Mouse (Mus musculus) lung, postnatal 0 days (tissue): ENCODE measurements at regions not wholly inside any gene's neighbourhood (a gene's known extent, or its start where the extent isn't known, plus 50 kb on each side); places are given as distances from the start of the nearest gene placed in this dataset.

ENCODE experiments used
- ATAC-seq: fragments of 200-750 bp; cut with Nextera tagmentation; 2 replicates; pipeline ENCODE4 v1.8.0; 2017; ENCODE audit warnings: moderate library complexity
- DNase-seq: peaks from one replicate; pipeline ENCODE4 v3.0.0-alpha.2; 2016; ENCODE audit warnings: low spot score
- H3K27ac ChIP-seq: fragments of 300-500 bp; sonication (generic); 2 replicates; pipeline ENCODE4 v1.5.1; 2014; ENCODE audit warnings: antibody characterized with exemption, mild to moderate bottlenecking, low read length, mixed read lengths
- H3K27me3 ChIP-seq: fragments of 300-500 bp; sonication (generic); replicated peaks from 2 replicates; pipeline ENCODE4 v1.6.1; 2014; ENCODE audit warnings: low read length, mixed read lengths; ENCODE audit not compliant: insufficient read depth
- H3K36me3 ChIP-seq: fragments of 300-500 bp; sonication (generic); 2 replicates; pipeline ENCODE4 v1.6.1; 2014; ENCODE audit warnings: low read length, mixed read lengths; ENCODE audit not compliant: insufficient read depth
- H3K4me1 ChIP-seq: fragments of 300-500 bp; sonication (generic); 2 replicates; pipeline ENCODE4 v1.6.1; 2014; ENCODE audit warnings: antibody characterized with exemption, low read depth, low read length, mixed read lengths; ENCODE audit not compliant: insufficient read depth
- H3K4me2 ChIP-seq: fragments of 300-500 bp; sonication (generic); replicated peaks from 2 replicates; pipeline ENCODE4 v1.6.1; 2014; ENCODE audit warnings: low read depth, mild to moderate bottlenecking, low read length, moderate library complexity, mixed read lengths
- H3K4me3 ChIP-seq: fragments of 300-500 bp; sonication (generic); 2 replicates; pipeline ENCODE4 v1.5.1; 2014; ENCODE audit warnings: low read depth, low read length
- H3K9ac ChIP-seq: fragments of 300-500 bp; sonication (generic); replicated peaks from 2 replicates; pipeline ENCODE4 v1.6.1; 2014; ENCODE audit warnings: low read depth, mild to moderate bottlenecking
- H3K9me3 ChIP-seq: fragments of 300-500 bp; sonication (generic); 2 replicates; pipeline ENCODE4 v1.6.1; 2016; ENCODE audit warnings: low read length, mixed read lengths
- CTCF ChIP-seq: IDR thresholded peaks from 2 replicates; pipeline ENCODE4 v1.5.1; 2016; ENCODE audit warnings: antibody characterized with exemption, mild to moderate bottlenecking
- EP300 ChIP-seq: IDR thresholded peaks from 2 replicates; pipeline ENCODE4 v1.6.1; 2016; ENCODE audit warnings: antibody characterized with exemption, mild to moderate bottlenecking, control low read depth
- WGBS: fragments of 180-500 bp; shearing (Covaris S2); extraction: QIAGEN DNeasy Blood & Tissue Kit; methylation state at CpG from one replicate; pipeline ENCODE4 v1.1.7; 2014; 5-methylcytosine and 5-hydroxymethylcytosine counted together

- TF ChIP-seq EP300 (no peak), CTCF (no peak)
- no peak for DNase-seq
- H3K27me3 ChIP-seq: peaks cover 33% of the 10 kb centered on the region
Measured at GRCm38 (mm10) chr13:84345791-84346511, 123.9 kb downstream of the Tmem161b start.

GRCm38 (mm10) chr13:84346569-84346968 lies 124.5 kb downstream of the Tmem161b start:
- 2% methylated on average over 2 of the region's 2 CpGs for WGBS
- H3K27me3 ChIP-seq: peaks cover 29% of the 10 kb centered on the region
- no peaks in the 10 kb centered on the region for H3K36me3 ChIP-seq
- no peaks in the 10 kb centered on the region for H3K9me3 ChIP-seq
- no peak overlapping the region for H3K9ac ChIP-seq
- no peak overlapping the region; the same call in 1 of the 2 replicates for H3K4me3 ChIP-seq
- no peak overlapping the region for H3K27ac ChIP-seq
- no peak for DNase-seq
- peaks cover 8% of the 10 kb centered on the region; the same call in 1 of the 2 replicates for H3K4me1 ChIP-seq
- no peak overlapping the region for H3K4me2 ChIP-seq
- no peak for ATAC-seq
- TF ChIP-seq EP300: no peak
- TF ChIP-seq CTCF: no peak

More at GRCm38 (mm10) chr13:84345791-84346511, 123.9 kb downstream of the Tmem161b start:
- peaks cover 8% of the 10 kb centered on the region; the same call in 1 of the 2 replicates for H3K4me1 ChIP-seq
- H3K4me2 ChIP-seq: no peak overlapping the region
- H3K4me3 ChIP-seq: no peak overlapping the region; the same call in 1 of the 2 replicates
- no peaks in the 10 kb centered on the region for H3K36me3 ChIP-seq
- H3K9me3 ChIP-seq: no peaks in the 10 kb centered on the region
- 1% methylated on average over 30 of the region's 30 CpGs for WGBS
- no peak for ATAC-seq
- H3K27ac ChIP-seq: no peak overlapping the region
- no peak overlapping the region for H3K9ac ChIP-seq

GRCm38 (mm10) chr13:84347181-84347913 lies 125.3 kb downstream of the Tmem161b start:
- no peak for ATAC-seq
- no peak overlapping the region for H3K9ac ChIP-seq
- DNase-seq: no peak

GRCm38 (mm10) chr13:84347914-84348700 lies 126.0 kb downstream of the Tmem161b start:
- H3K36me3 ChIP-seq: no peaks in the 10 kb centered on the region
- TF ChIP-seq EP300: no peak
- TF ChIP-seq CTCF: peak; percentile 75
- ATAC-seq (peak; percentile 99), DNase-seq (peak; percentile 98)
- under 1% methylated on average over 33 of the region's 34 CpGs for WGBS
- H3K9me3 ChIP-seq: no peaks in the 10 kb centered on the region
- H3K27me3 ChIP-seq: peaks cover 29% of the 10 kb centered on the region
- peaks cover 8% of the 10 kb centered on the region; the same call in 1 of the 2 replicates for H3K4me1 ChIP-seq
- no peak overlapping the region for H3K9ac ChIP-seq
- H3K4me2 ChIP-seq: peak overlapping the region; percentile 80
- no peak overlapping the region for H3K27ac ChIP-seq
- H3K4me3 ChIP-seq: peak overlapping the region; percentile 39

More at GRCm38 (mm10) chr13:84347181-84347913, 125.3 kb downstream of the Tmem161b start:
- no peak overlapping the region for H3K27ac ChIP-seq
- H3K9me3 ChIP-seq: no peaks in the 10 kb centered on the region
- peaks cover 29% of the 10 kb centered on the region for H3K27me3 ChIP-seq
- H3K4me3 ChIP-seq: peak overlapping the region; percentile 39
- peaks cover 8% of the 10 kb centered on the region; the same call in 1 of the 2 replicates for H3K4me1 ChIP-seq
- WGBS: 2% methylated on average over 21 of the region's 21 CpGs
- peak overlapping the region; percentile 80 for H3K4me2 ChIP-seq
- TF ChIP-seq CTCF (no peak), EP300 (no peak)
- H3K36me3 ChIP-seq: no peaks in the 10 kb centered on the region

GRCm38 (mm10) chr13:84348701-84348975 lies 126.5 kb downstream of the Tmem161b start:
- Histone ChIP-seq H3K27ac (no peak overlapping the region), H3K9ac (no peak overlapping the region), H3K9me3 (no peaks in the 10 kb centered on the region), H3K4me3 (peak overlapping the region; percentile 39), H3K4me1 (peaks cover 8% of the 10 kb centered on the region; the same call in 1 of the 2 replicates), H3K36me3 (no peaks in the 10 kb centered on the region), H3K4me2 (peak overlapping the region; percentile 80), H3K27me3 (peaks cover 29% of the 10 kb centered on the region)
- 0% methylated on average over 9 of the region's 9 CpGs for WGBS
- DNase-seq (peak; percentile 11), ATAC-seq (no peak)
- TF ChIP-seq CTCF (no peak), EP300 (no peak)
